Mouse (Mus musculus) CD4-positive helper T cell, adult 2 months (primary cell): ENCODE results near the gene Mmd.
A peak's percentile ranks its signal among the peaks of the same experiment; 100 is the strongest.
"Not testable (repeated sequence)": the region's sequence is repeated elsewhere in the genome, so short reads cannot be mapped to it uniquely, and the experiment has no call there.

Experiments used
- DNase-seq: peaks from one replicate; pipeline ENCODE4 v3.0.0-alpha.2; 2012; ENCODE audit warnings: low read depth, missing footprints, low spot score

Mmd gene

GRCm38 (mm10) chr11:90249701-90250141, 465 bp downstream of the Mmd start:
- no peak for DNase-seq

GRCm38 (mm10) chr11:90250189-90250588, 933 bp downstream of the Mmd start:
- DNase-seq, result no peak

GRCm38 (mm10) chr11:90250730-90251129, 1.5 kb downstream of the Mmd start:
- no peak for DNase-seq

- no peak for DNase-seq
These were observed 2.7 kb downstream of the Mmd start for GRCm38 (mm10) chr11:90251923-90252322.

DNA sequence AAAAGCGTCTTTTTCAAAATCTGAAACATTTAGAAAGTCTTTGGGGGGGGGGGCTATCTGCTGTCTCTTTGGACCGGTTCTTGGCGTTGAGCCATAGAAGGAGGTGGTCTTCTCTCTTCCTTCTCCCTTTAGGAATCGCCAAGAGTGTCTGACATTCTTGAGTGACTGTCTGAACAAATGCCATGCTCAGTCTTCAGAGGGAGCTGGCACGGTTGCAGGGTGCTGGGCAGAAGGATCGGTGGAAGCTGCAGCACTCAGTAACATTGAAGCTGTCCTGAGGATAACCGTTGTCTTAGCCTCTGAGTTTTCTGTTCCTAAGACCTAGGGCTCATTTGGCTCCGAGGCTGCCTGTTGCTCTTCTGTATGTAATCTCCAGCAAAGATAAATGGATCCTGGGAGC, 3.1 kb downstream of the Mmd start:
- DNase-seq, result no peak

GRCm38 (mm10) chr11:90254536-90254935, 5.3 kb downstream of the Mmd start:
- no peak for DNase-seq

- no peak for DNase-seq
These were observed 6.4 kb downstream of the Mmd start for GRCm38 (mm10) chr11:90255687-90256086.

DNA sequence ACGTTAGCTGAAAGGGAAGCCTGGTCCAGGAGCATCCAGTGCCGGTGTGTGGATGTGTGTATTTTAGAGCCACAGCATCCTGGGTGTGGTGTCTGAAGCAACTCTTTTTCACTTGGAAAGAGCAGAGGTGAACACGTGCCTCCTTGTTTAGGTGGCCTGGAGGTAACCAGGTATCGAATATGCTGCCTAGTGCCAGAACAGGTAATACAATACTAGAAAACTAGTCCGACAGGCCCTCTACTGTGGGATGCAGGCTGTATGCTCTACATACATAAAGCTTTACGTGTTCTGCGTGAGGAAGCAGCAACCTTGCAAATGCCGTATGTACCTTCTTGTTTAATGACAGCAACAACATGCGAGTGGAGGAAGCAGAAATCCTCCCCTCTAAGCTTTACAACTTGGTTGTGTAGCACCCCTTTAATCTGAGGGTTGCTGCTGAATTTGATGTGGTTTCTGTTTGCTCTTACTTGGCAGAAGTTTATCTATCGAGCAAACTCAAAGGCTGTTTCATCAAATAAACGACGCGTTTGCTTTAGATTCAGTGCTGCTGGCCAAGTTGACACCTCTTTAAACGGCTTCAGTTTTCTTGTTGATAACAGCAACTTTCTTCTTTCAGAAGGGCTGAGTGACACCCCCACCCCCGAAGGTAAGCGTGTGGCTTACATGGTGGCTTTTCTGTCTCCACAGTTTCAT, 7.7 kb downstream of the Mmd start:
- peak; percentile 70 for DNase-seq

GRCm38 (mm10) chr11:90258321-90258927, 9.2 kb downstream of the Mmd start:
- no peak for DNase-seq

DNA sequence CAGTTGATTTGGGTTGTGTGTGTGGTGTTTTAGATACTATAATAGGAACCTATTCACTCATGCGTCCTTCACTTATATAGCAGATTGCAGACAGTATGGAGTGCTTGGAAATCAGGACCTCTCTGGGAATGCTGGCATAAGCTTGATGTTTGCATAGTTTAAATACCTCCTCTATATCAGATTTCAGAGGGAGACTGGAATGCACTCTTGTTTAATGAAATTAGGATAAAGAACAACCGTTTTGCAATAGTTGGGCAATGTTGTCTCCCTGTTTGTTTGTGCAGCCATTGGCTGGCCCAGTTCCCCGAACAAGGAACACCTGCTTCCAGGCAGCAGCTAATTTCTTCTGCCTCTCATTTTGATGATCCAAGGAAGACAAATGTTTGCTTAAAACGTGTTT, 9.8 kb downstream of the Mmd start:
- DNase-seq, result no peak

DNA sequence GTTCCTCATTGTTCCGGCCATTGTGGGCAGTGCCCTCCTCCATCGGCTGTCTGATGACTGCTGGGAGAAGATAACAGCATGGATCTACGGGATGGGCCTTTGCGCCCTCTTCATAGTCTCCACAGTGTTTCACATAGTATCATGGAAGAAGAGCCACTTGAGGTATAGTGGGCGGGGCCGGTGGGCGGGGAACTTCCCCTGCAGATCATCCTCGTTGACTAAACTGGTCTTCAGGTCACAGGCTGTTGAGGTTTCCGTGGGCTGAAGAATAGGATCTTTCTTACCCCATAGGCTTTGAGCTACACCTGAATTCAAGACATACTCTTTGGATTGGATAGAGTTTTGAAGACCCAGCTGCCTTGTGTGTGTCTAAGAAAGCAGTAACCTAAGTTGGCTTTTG, 10.6 kb downstream of the Mmd start:
- DNase-seq, result peak; percentile 61

- peak; percentile 82 for DNase-seq
These were observed 14.9 kb downstream of the Mmd start for GRCm38 (mm10) chr11:90264180-90264579.

- DNase-seq, result no peak
These were observed 16.3 kb downstream of the Mmd start for GRCm38 (mm10) chr11:90265581-90265980.

GRCm38 (mm10) chr11:90268934-90269333, 19.7 kb downstream of the Mmd start:
- no peak for DNase-seq

DNA sequence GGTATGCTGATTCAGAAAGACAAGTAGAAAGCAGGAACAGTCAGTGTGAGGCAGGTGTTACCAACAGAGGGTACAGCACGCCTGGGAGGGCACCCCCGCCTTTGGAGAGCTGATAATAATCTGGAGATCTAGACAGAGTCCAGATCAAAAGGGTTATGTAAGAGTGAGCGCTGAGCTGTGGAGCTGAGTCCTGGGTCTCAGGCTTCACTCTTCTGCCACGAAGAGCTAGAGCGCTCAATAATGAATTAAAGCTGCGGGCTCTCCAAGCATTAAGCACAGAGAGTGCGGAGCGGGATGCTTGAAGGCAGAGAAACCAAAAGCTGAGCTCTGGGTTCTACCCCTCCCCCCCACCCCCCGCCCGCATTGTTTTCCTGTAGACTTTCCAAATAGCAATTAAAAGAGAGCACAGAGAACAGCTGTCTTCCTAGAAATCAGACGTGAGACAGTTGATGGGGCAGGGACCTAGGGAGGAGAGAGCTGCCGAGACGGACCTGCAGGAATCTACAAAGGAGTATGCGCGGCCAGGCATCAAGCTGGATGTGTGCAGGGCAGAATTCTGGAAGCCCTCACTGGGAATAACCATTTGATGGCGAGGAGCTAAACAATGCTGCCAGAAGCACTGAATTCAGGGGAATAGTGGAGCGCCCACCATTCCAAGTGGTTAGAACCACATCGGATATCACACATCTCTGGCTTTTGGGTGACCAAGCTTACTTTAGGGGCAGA, 20.3 kb downstream of the Mmd start:
- DNase-seq, result no peak

DNA sequence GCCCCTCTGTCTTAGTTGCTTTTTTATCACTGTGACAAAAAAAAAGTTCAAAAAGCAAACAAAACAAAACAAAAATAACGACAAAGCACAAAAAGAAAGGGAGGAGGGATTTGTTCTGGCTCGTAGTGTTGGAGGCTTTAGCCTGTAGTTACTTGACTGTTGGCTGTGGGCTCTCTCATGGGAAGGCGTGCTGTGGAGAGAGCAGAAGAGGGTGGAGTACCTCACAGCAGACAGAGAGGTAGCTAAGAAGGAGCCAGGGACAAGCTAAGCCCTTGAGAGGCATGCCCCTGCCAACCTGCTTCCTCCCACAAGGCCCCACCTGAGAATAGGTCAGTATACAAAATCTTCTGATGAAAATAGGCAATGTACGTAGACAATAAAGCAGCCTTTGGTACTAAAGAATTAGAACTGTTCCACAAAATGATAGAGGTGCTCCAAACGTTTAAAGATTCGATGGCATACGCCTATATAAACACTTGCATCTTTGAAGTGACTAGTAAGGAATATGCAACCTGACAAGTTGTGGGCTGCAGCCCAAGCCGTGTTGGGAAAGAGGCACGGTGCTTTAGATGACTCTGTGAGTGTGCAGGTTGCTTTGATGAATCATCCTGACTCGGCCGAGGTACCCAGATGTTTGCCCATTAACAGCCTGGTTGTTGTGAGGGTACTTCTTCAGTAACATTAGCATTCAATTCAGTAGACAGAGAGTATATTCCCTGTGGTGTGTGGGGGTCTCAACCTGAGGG, 21.0 kb downstream of the Mmd start:
- no peak for DNase-seq

GRCm38 (mm10) chr11:90274187-90274586, 24.9 kb downstream of the Mmd start:
- DNase-seq, result no peak

DNA sequence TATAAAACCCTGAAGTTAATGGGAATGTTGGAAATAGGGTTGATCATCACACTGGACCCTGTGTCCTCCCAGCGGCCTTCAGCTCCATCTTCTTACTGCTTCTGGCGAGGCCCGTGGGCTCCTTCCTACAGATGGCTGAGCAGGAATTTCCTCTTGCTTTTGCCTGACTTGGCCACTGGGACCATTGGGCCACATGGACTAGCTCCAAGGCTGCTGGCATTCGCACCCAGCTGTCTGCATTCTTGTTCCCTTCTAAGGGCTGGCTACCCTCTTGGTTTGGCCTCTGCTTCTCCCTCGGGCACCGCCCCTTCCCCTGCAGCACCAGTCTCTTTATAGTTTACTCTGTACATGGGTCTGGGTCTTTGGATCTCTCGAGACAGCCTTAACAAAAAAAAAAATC, 26.4 kb downstream of the Mmd start:
- DNase-seq, result no peak

GRCm38 (mm10) chr11:90276150-90276549, 26.9 kb downstream of the Mmd start:
- DNase-seq, result no peak

DNA sequence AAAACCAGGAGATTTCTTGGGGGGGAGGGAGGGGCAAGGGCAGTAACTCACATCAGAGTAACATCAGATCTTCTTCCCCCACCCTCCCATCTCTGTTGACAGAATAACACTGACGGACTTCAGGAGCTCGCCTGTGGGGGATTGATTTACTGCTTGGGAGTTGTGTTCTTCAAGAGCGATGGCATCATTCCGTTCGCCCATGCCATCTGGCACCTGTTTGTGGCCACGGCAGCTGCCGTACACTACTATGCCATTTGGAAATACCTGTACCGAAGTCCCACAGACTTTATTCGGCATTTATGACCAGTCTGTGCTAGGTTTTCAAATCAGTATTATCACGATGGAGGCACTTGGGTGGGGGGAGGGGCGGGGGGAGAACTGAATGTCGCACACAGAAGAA, 27.3 kb downstream of the Mmd start:
- DNase-seq, result no peak

DNA sequence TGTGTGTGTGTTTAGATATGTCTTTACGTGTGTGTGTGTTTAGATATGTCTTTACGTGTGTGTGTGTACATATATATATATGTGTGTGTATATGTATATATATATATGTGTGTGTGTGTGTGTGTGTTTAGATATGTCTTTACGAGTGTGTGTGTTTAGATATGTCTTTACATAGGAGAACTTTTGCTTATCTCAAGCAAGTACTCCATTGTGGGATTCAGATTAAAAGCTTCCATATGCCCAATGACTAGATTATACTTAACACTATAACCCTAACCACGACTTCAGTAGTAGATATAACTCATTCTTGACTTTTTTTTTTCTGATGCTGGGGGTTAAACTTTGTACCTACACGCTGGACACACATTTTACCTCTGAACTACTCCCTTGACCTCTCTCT, 30.8 kb downstream of the Mmd start:
- DNase-seq, result no peak

GRCm38 (mm10) chr11:90281943-90282342, 32.7 kb downstream of the Mmd start:
- not testable (repeated sequence) for DNase-seq
